ENCODE assay signal across 17 mouse cellular contexts in the genomic region with DNA sequence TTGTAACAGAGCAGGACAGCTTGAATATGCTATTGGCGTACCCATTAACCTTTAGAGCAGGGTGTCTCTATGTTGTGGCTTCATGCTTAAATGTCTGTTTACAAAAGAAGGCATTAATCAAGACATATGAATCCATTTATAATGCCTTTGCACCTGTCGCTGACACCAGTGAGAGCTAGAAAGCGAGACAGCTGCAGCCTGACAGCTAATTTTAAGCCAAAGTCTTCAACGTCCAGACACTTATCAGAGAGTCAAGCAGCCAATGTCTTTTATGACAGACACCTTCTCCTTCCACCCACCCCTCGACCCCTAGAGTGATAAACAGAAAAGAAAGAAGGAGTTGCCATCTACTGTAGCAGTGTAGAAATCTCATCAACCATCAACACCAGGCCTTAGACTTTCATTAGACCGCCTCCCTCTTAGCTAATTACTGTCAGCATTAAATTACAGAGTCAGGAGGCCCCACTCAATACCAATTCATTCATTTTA.
DNase-seq lines count a peak whose midpoint lies in the region; ATAC-seq lines count a peak whose summit lies in the region.
"Had no signal": no experiment of that assay in that cellular context is flagged by ENCODE, and none has a peak within 500 bp of the region (broad histone marks: within the 10 kb centered on the region; RNA-seq: fewer than 3 reads in every experiment).

No protein-coding gene starts in this region.

- H3K4me1 ChIP-seq in embryonic facial prominence, embryonic 14.5 days (ENCODE audit: control insufficient read depth, insufficient read depth, low read length): no peaks in the 10 kb centered on the region
- H3K4me1 ChIP-seq in embryonic facial prominence, embryonic 10.5 days: no peaks in the 10 kb centered on the region; the same call in 1 of the 2 replicates
- peaks cover 9% of the 10 kb centered on the region; the same call in 1 of the 2 replicates for H3K4me1 ChIP-seq in hindbrain, embryonic 12.5 days
- H3K4me1 ChIP-seq in midbrain, embryonic 15.5 days: peaks cover 11% of the 10 kb centered on the region
- H3K4me1 ChIP-seq: limb, embryonic 15.5 days had no signal

- H3K27me3 ChIP-seq in embryonic facial prominence, embryonic 14.5 days (replicated peaks; ENCODE audit: control insufficient read depth, insufficient read depth, low read length): no peaks in the 10 kb centered on the region
- no peaks in the 10 kb centered on the region for H3K27me3 ChIP-seq in embryonic facial prominence, embryonic 10.5 days (replicated peaks; ENCODE audit: low read depth, poor library complexity, severe bottlenecking)
- H3K27me3 ChIP-seq in hindbrain, embryonic 12.5 days: no peaks in the 10 kb centered on the region
- H3K27me3 ChIP-seq in midbrain, embryonic 15.5 days (replicated peaks): no peaks in the 10 kb centered on the region
- H3K27me3 ChIP-seq: limb, embryonic 15.5 days had no signal

- no peak overlapping the region for H3K4me2 ChIP-seq in embryonic facial prominence, embryonic 14.5 days (ENCODE audit: low read depth, low read length)
- H3K4me2 ChIP-seq in hindbrain, embryonic 12.5 days (replicated peaks): no peak overlapping the region
- no peak overlapping the region for H3K4me2 ChIP-seq in midbrain, embryonic 15.5 days
- H3K4me2 ChIP-seq: limb, embryonic 15.5 days had no signal

- intact Hi-C loops in heart, postnatal 14 days (cut with DNase I): no loop called here

- ATAC-seq in embryonic facial prominence, embryonic 14.5 days (ENCODE audit: low read depth): peak; percentile 62
- peak; percentile 72 for ATAC-seq in hindbrain, embryonic 12.5 days (ENCODE audit: low FRiP score)
- peak; percentile 62 for ATAC-seq in midbrain, embryonic 15.5 days (replicated peaks)
- ATAC-seq: inflammation-experienced regulatory T-cells, adult 6 months; liver, postnatal 0 days had no signal

- H3K27ac ChIP-seq in embryonic facial prominence, embryonic 14.5 days (replicated peaks; ENCODE audit: low read depth, low read length): no peak overlapping the region
- no peak overlapping the region for H3K27ac ChIP-seq in embryonic facial prominence, embryonic 10.5 days (replicated peaks)
- H3K27ac ChIP-seq in hindbrain, embryonic 12.5 days: no peak overlapping the region
- no peak overlapping the region for H3K27ac ChIP-seq in midbrain, embryonic 15.5 days
- H3K27ac ChIP-seq: limb, embryonic 15.5 days had no signal

- WGBS in embryonic facial prominence, embryonic 14.5 days: 60% methylated on average over 6 of the region's 6 CpGs
- WGBS in embryonic facial prominence, embryonic 10.5 days: 59% methylated on average over 6 of the region's 6 CpGs
- WGBS in hindbrain, embryonic 12.5 days: 43% methylated on average over 6 of the region's 6 CpGs
- 37% methylated on average over 6 of the region's 6 CpGs for WGBS in midbrain, embryonic 15.5 days

- H3K9ac ChIP-seq in embryonic facial prominence, embryonic 14.5 days (ENCODE audit: low read depth, low read length): no peak overlapping the region
- no peak overlapping the region for H3K9ac ChIP-seq in hindbrain, embryonic 12.5 days
- H3K9ac ChIP-seq in midbrain, embryonic 15.5 days: no peak overlapping the region
- H3K9ac ChIP-seq: limb, embryonic 15.5 days; liver, postnatal 0 days had no signal

- DNase-seq in embryonic facial prominence, embryonic 14.5 days (ENCODE audit: low spot score): peak; percentile 75
- DNase-seq in embryonic facial prominence, embryonic 10.5 days (ENCODE audit: low spot score): no peak
- DNase-seq in A20 (ENCODE audit: low read depth, low spot score): peak; percentile 78
- no peak for DNase-seq in heart, postnatal 14 days
- no peak for DNase-seq in gastrocnemius, postnatal 4 days (ENCODE audit: low spot score in 2 of 2)
- no peak for DNase-seq in left cerebral cortex, adult 9 months (ENCODE audit: low spot score in 2 of 2)
- DNase-seq: adrenal gland, postnatal 14 days; cerebellum, adult 2 months; gastrocnemius, postnatal 14 days; kidney, adult 9 months; kidney, postnatal 36 days; liver, postnatal 0 days; lung, postnatal 14 days had no signal

- H3K36me3 ChIP-seq in embryonic facial prominence, embryonic 14.5 days (ENCODE audit: control insufficient read depth, insufficient read depth, low read length): no peaks in the 10 kb centered on the region
- H3K36me3 ChIP-seq in embryonic facial prominence, embryonic 10.5 days (replicated peaks): no peaks in the 10 kb centered on the region
- no peaks in the 10 kb centered on the region for H3K36me3 ChIP-seq in hindbrain, embryonic 12.5 days
- no peaks in the 10 kb centered on the region for H3K36me3 ChIP-seq in midbrain, embryonic 15.5 days (replicated peaks)
- H3K36me3 ChIP-seq: limb, embryonic 15.5 days had no signal

- no peaks in the 10 kb centered on the region for H3K9me3 ChIP-seq in embryonic facial prominence, embryonic 14.5 days (ENCODE audit: control insufficient read depth, low read length)
- H3K9me3 ChIP-seq in embryonic facial prominence, embryonic 10.5 days: no peaks in the 10 kb centered on the region
- no peaks in the 10 kb centered on the region for H3K9me3 ChIP-seq in hindbrain, embryonic 12.5 days (replicated peaks)
- H3K9me3 ChIP-seq in midbrain, embryonic 15.5 days: no peaks in the 10 kb centered on the region
- H3K9me3 ChIP-seq: limb, embryonic 15.5 days had no signal

- H3K4me3 ChIP-seq in embryonic facial prominence, embryonic 14.5 days (ENCODE audit: low read depth, low read length): no peak overlapping the region
- H3K4me3 ChIP-seq in embryonic facial prominence, embryonic 10.5 days: no peak overlapping the region
- H3K4me3 ChIP-seq in hindbrain, embryonic 12.5 days: no peak overlapping the region
- no peak overlapping the region for H3K4me3 ChIP-seq in midbrain, embryonic 15.5 days
- H3K4me3 ChIP-seq: limb, embryonic 15.5 days had no signal

Comparison
In these comparisons a context has a peak if more than half of its experiments do, and no peak if none do; other contexts are left out.
1. DNase-seq: peak in embryonic facial prominence, embryonic 14.5 days (single experiment) and A20 (single experiment); none in embryonic facial prominence, embryonic 10.5 days (single experiment), heart, postnatal 14 days (0 of 2), gastrocnemius, postnatal 4 days (0 of 2) and left cerebral cortex, adult 9 months (0 of 2).
2. Peak in every context shown above with its lines, with median percentiles within 50 percentile points of each other: ATAC-seq.